Mouse (Mus musculus) embryonic fibroblast, embryonic 13.5 days (primary cell): ENCODE results near the gene Nos3.
A peak's percentile ranks its signal among the peaks of the same experiment; 100 is the strongest.

Experiments
- CTCF ChIP-seq: IDR thresholded peaks from 2 replicates; pipeline ENCODE4 v1.5.1; 2011; ENCODE audit warnings: mild to moderate bottlenecking, control low read depth, low read length, moderate library complexity, borderline replicate concordance; ENCODE audit not compliant: insufficient read depth
- POLR2A ChIP-seq: IDR thresholded peaks from 2 replicates; pipeline ENCODE4 v1.6.1; 2011; ENCODE audit warnings: low read depth, mild to moderate bottlenecking, control low read depth, low read length, moderate library complexity

GRCm38 (mm10) chr5:24428596-24428995 is 64.0 kb downstream of the Nos3 start:
- TF ChIP-seq CTCF (no peak), POLR2A (peak; percentile 43; the same call in 1 of the 2 replicates)
